Mouse (Mus musculus) spleen, postnatal 10 days (tissue): ENCODE results near the gene Bloc1s5.
A peak's percentile ranks its signal among the peaks of the same experiment; 100 is the strongest.
"Not testable (repeated sequence)": the region's sequence is repeated elsewhere in the genome, so short reads cannot be mapped to it uniquely, and the experiment has no call there.

ENCODE experiments used
- DNase-seq, 2 experiments: peaks; one replicate each; pipeline ENCODE4 v3.0.0; 2021 to 2022; ENCODE audit warnings: low spot score in 2 of 2

Gene Bloc1s5

GRCm38 (mm10) chr13:38634800-38635269 lies at the start of gene Bloc1s5:
Bloc1s5 (minus strand) TSS chr13:38635109.
- peak; percentile 97 to 98 for DNase-seq

GRCm38 (mm10) chr13:38672336-38672735 lies 37.4 kb upstream of the Bloc1s5 start:
- no peak for DNase-seq

GRCm38 (mm10) chr13:38671451-38671850 lies 36.5 kb upstream of the Bloc1s5 start:
- DNase-seq, result not testable (repeated sequence)

GRCm38 (mm10) chr13:38670051-38670450 lies 35.1 kb upstream of the Bloc1s5 start:
- DNase-seq, result no peak

- peak; percentile 70 to 87 for DNase-seq
Measured at GRCm38 (mm10) chr13:38668514-38668913, 33.6 kb upstream of the Bloc1s5 start.

GRCm38 (mm10) chr13:38664753-38665152 lies 29.8 kb upstream of the Bloc1s5 start:
- no peak for DNase-seq

- no peak for DNase-seq
Measured at GRCm38 (mm10) chr13:38659524-38660136, 24.7 kb upstream of the Bloc1s5 start.

- DNase-seq, result peak; percentile 96 to 97
Measured at GRCm38 (mm10) chr13:38658528-38659280, 23.8 kb upstream of the Bloc1s5 start, which contains the start of gene Eef1e1. Eef1e1 (minus strand) TSS chr13:38659058.

- no peak for DNase-seq
Measured at GRCm38 (mm10) chr13:38657865-38658264, 23.0 kb upstream of the Bloc1s5 start.

- no peak for DNase-seq
Measured at GRCm38 (mm10) chr13:38650292-38650691, 15.4 kb upstream of the Bloc1s5 start.

GRCm38 (mm10) chr13:38649069-38649468 lies 14.2 kb upstream of the Bloc1s5 start:
- DNase-seq, result no peak

- DNase-seq, result no peak
Measured at GRCm38 (mm10) chr13:38641414-38641813, 6.5 kb upstream of the Bloc1s5 start.

- no peak for DNase-seq
Measured at GRCm38 (mm10) chr13:38640961-38641360, 6.1 kb upstream of the Bloc1s5 start.

GRCm38 (mm10) chr13:38638694-38639093 lies 3.8 kb upstream of the Bloc1s5 start:
- DNase-seq, result no peak

- DNase-seq, result peak; percentile 45 to 53
Measured at GRCm38 (mm10) chr13:38634256-38634799, 581 bp downstream of the Bloc1s5 start.

GRCm38 (mm10) chr13:38633287-38634000 lies 1.5 kb downstream of the Bloc1s5 start:
- no peak for DNase-seq

GRCm38 (mm10) chr13:38632556-38632955 lies 2.4 kb downstream of the Bloc1s5 start:
- no peak for DNase-seq

- DNase-seq, result no peak
Measured at GRCm38 (mm10) chr13:38626229-38626525, 8.7 kb downstream of the Bloc1s5 start.

- peak in 1 of 2 experiments; percentile 45 for DNase-seq
Measured at GRCm38 (mm10) chr13:38625492-38626228, 9.2 kb downstream of the Bloc1s5 start.

GRCm38 (mm10) chr13:38624292-38624902 lies 10.5 kb downstream of the Bloc1s5 start:
- no peak for DNase-seq

- no peak for DNase-seq
Measured at GRCm38 (mm10) chr13:38623296-38623695, 11.6 kb downstream of the Bloc1s5 start.
